Mouse (Mus musculus) urinary bladder, postnatal 25 days (tissue): ENCODE data around the gene Snap29.

Experiments
- DNase-seq: peaks from one replicate; pipeline ENCODE4 v3.0.0; 2022; ENCODE audit warnings: low spot score

Snap29 gene

GRCm38 (mm10) chr16:17474091-17474490, 68.3 kb downstream of the Snap29 start:
- DNase-seq: no peak

GRCm38 (mm10) chr16:17474761-17475160, 69.0 kb downstream of the Snap29 start:
- no peak for DNase-seq

- DNase-seq: no peak
Measured at GRCm38 (mm10) chr16:17475326-17475725, 69.5 kb downstream of the Snap29 start.

- DNase-seq: no peak
Measured at GRCm38 (mm10) chr16:17478331-17478943, 72.7 kb downstream of the Snap29 start.
